26 mouse cellular contexts compared by ENCODE assay signal in the genomic region with DNA sequence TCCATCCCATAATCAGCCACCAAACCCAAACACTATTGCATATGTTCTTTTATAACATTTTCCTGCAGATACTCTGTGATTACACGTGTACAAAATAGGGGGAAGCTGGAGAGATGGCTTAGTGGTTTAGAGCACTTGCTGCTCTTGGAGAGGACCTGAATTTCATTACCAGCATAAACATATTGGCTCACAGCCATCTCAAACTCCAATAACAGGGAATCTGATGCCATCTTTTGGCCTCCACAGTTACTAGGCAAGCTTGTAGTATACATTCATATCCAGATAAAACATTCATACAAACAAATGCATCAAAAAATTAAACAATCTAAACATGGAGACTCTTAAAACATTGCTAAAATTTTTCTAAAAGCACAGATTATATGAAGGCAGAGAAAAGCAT.
DNase-seq lines count a peak whose midpoint lies in the region; ATAC-seq and TF ChIP-seq lines count a peak whose summit lies in the region.
"Had no signal": no experiment of that assay in that cellular context is flagged by ENCODE, and none has a peak within 500 bp of the region (broad histone marks: within the 10 kb centered on the region; RNA-seq: fewer than 3 reads in every experiment).

No protein-coding gene starts in this region.

- H3K9ac ChIP-seq in embryonic facial prominence, embryonic 14.5 days (ENCODE audit: low read depth, low read length): no peak overlapping the region
- no peak overlapping the region for H3K9ac ChIP-seq in forebrain, embryonic 16.5 days (replicated peaks; ENCODE audit: low read depth, low read length)
- H3K9ac ChIP-seq in forebrain, embryonic 11.5 days (ENCODE audit: low read length): no peak overlapping the region
- H3K9ac ChIP-seq in midbrain, postnatal 0 days (replicated peaks; ENCODE audit: low read length, poor library complexity, severe bottlenecking): no peak overlapping the region
- no peak overlapping the region for H3K9ac ChIP-seq in midbrain, embryonic 11.5 days (ENCODE audit: low read length)
- H3K9ac ChIP-seq: embryonic facial prominence, embryonic 12.5 days; heart, embryonic 13.5 days; hindbrain, embryonic 15.5 days; intestine, embryonic 15.5 days had no signal

- H3K27ac ChIP-seq in embryonic facial prominence, embryonic 14.5 days (replicated peaks; ENCODE audit: low read depth, low read length): no peak overlapping the region
- no peak overlapping the region for H3K27ac ChIP-seq in embryonic facial prominence, embryonic 10.5 days (replicated peaks)
- H3K27ac ChIP-seq in forebrain, embryonic 16.5 days (ENCODE audit: low read length): no peak overlapping the region
- no peak overlapping the region for H3K27ac ChIP-seq in forebrain, embryonic 11.5 days (ENCODE audit: low read depth, low read length)
- no peak overlapping the region for H3K27ac ChIP-seq in midbrain, postnatal 0 days (ENCODE audit: low read depth, low read length)
- no peak overlapping the region for H3K27ac ChIP-seq in midbrain, embryonic 11.5 days (ENCODE audit: low read depth, low read length)
- H3K27ac ChIP-seq: embryonic facial prominence, embryonic 12.5 days; heart, adult 2 months; heart, embryonic 10.5 days; heart, embryonic 13.5 days; hindbrain, embryonic 15.5 days; intestine, embryonic 15.5 days had no signal

- peak; percentile 32 for DNase-seq in embryonic facial prominence, embryonic 14.5 days (ENCODE audit: low spot score)
- DNase-seq in embryonic facial prominence, embryonic 10.5 days (ENCODE audit: low spot score): no peak
- DNase-seq in forebrain, embryonic 11.5 days (ENCODE audit: low spot score): no peak
- DNase-seq in midbrain, postnatal 0 days (ENCODE audit: low spot score): peak; percentile 33
- DNase-seq in midbrain, embryonic 11.5 days (ENCODE audit: low spot score, missing footprints): no peak
- DNase-seq: adrenal gland, postnatal 10 days; adrenal gland, postnatal 36 days; B cell, adult 2 months; cerebellum, adult 11-12 months; cerebellum, adult 8-10 months; gastrocnemius, postnatal 25 days; heart, adult 2 months; heart, postnatal 14 days; heart, postnatal 4 days; kidney, adult 11 months; kidney, adult 8-10 months had no signal

- no peaks in the 10 kb centered on the region for H3K36me3 ChIP-seq in embryonic facial prominence, embryonic 14.5 days (ENCODE audit: control insufficient read depth, insufficient read depth, low read length)
- H3K36me3 ChIP-seq in embryonic facial prominence, embryonic 10.5 days (replicated peaks): no peaks in the 10 kb centered on the region
- H3K36me3 ChIP-seq in forebrain, embryonic 16.5 days (ENCODE audit: control insufficient read depth, insufficient read depth): no peaks in the 10 kb centered on the region
- no peaks in the 10 kb centered on the region for H3K36me3 ChIP-seq in forebrain, embryonic 11.5 days (ENCODE audit: control insufficient read depth, insufficient read depth, low read length)
- H3K36me3 ChIP-seq in midbrain, postnatal 0 days (ENCODE audit: insufficient read depth, low read length): no peaks in the 10 kb centered on the region
- no peaks in the 10 kb centered on the region for H3K36me3 ChIP-seq in midbrain, embryonic 11.5 days (ENCODE audit: control insufficient read depth, insufficient read depth, low read length)
- H3K36me3 ChIP-seq: embryonic facial prominence, embryonic 12.5 days; G1E; heart, embryonic 10.5 days; heart, embryonic 13.5 days; hindbrain, embryonic 15.5 days; intestine, embryonic 15.5 days had no signal

- H3K4me2 ChIP-seq in embryonic facial prominence, embryonic 14.5 days (ENCODE audit: low read depth, low read length): no peak overlapping the region
- H3K4me2 ChIP-seq in forebrain, embryonic 16.5 days (ENCODE audit: low read length): no peak overlapping the region
- no peak overlapping the region for H3K4me2 ChIP-seq in forebrain, embryonic 11.5 days (ENCODE audit: low read depth, low read length, severe bottlenecking)
- no peak overlapping the region for H3K4me2 ChIP-seq in midbrain, postnatal 0 days (ENCODE audit: low read depth, low read length, poor library complexity, severe bottlenecking)
- H3K4me2 ChIP-seq in midbrain, embryonic 11.5 days: no peak overlapping the region
- H3K4me2 ChIP-seq: embryonic facial prominence, embryonic 12.5 days; heart, embryonic 13.5 days; hindbrain, embryonic 15.5 days; intestine, embryonic 15.5 days had no signal

- TF ChIP-seq CTCF in midbrain, postnatal 0 days (IDR thresholded peaks at IDR 0.05): 0 out of 2 replicates have a peak, but pooled peaks have one; percentile 3

- WGBS in embryonic facial prominence, embryonic 14.5 days: 24% methylated on average over 1 of the region's 1 CpGs
- 55% methylated on average over 1 of the region's 1 CpGs for WGBS in embryonic facial prominence, embryonic 10.5 days
- WGBS in forebrain, embryonic 16.5 days: 27% methylated on average over 1 of the region's 1 CpGs
- WGBS in forebrain, embryonic 11.5 days: 58% methylated on average over 1 of the region's 1 CpGs
- WGBS in midbrain, postnatal 0 days: 34% methylated on average over 1 of the region's 1 CpGs
- 62% methylated on average over 1 of the region's 1 CpGs for WGBS in midbrain, embryonic 11.5 days

- no peaks in the 10 kb centered on the region for H3K9me3 ChIP-seq in embryonic facial prominence, embryonic 14.5 days (ENCODE audit: control insufficient read depth, low read length)
- H3K9me3 ChIP-seq in embryonic facial prominence, embryonic 10.5 days: no peaks in the 10 kb centered on the region
- H3K9me3 ChIP-seq in forebrain, embryonic 16.5 days (ENCODE audit: control insufficient read depth, low read length): no peaks in the 10 kb centered on the region
- no peaks in the 10 kb centered on the region for H3K9me3 ChIP-seq in forebrain, embryonic 11.5 days (ENCODE audit: control insufficient read depth, low read length)
- no peaks in the 10 kb centered on the region for H3K9me3 ChIP-seq in midbrain, postnatal 0 days (ENCODE audit: low read length)
- no peaks in the 10 kb centered on the region for H3K9me3 ChIP-seq in midbrain, embryonic 11.5 days (ENCODE audit: control insufficient read depth, low read length)
- H3K9me3 ChIP-seq: embryonic facial prominence, embryonic 12.5 days; G1E; heart, embryonic 10.5 days; heart, embryonic 13.5 days; hindbrain, embryonic 15.5 days; intestine, embryonic 15.5 days had no signal

- ATAC-seq in embryonic facial prominence, embryonic 14.5 days (ENCODE audit: low read depth): no peak
- ATAC-seq in forebrain, embryonic 16.5 days: peak; percentile 45
- ATAC-seq in forebrain, embryonic 11.5 days (replicated peaks; ENCODE audit: low FRiP score): no peak
- no peak for ATAC-seq in midbrain, postnatal 0 days (ENCODE audit: low FRiP score)
- no peak for ATAC-seq in midbrain, embryonic 11.5 days (ENCODE audit: low FRiP score)
- ATAC-seq: intestine, embryonic 15.5 days; Patski had no signal

- no peak overlapping the region for H3K4me3 ChIP-seq in embryonic facial prominence, embryonic 14.5 days (ENCODE audit: low read depth, low read length)
- H3K4me3 ChIP-seq in embryonic facial prominence, embryonic 10.5 days: no peak overlapping the region
- H3K4me3 ChIP-seq in forebrain, embryonic 16.5 days (replicated peaks; ENCODE audit: low read length): no peak overlapping the region
- H3K4me3 ChIP-seq in forebrain, embryonic 11.5 days (ENCODE audit: low read depth, low read length): no peak overlapping the region
- no peak overlapping the region for H3K4me3 ChIP-seq in midbrain, postnatal 0 days (ENCODE audit: low read depth, low read length)
- H3K4me3 ChIP-seq in midbrain, embryonic 11.5 days (ENCODE audit: low read depth, low read length): no peak overlapping the region
- H3K4me3 ChIP-seq: embryonic facial prominence, embryonic 12.5 days; erythroblast, embryonic 14.5 days; heart, adult 2 months; heart, embryonic 10.5 days; heart, embryonic 13.5 days; hindbrain, embryonic 15.5 days; intestine, embryonic 15.5 days had no signal

- no peaks in the 10 kb centered on the region for H3K27me3 ChIP-seq in embryonic facial prominence, embryonic 14.5 days (replicated peaks; ENCODE audit: control insufficient read depth, insufficient read depth, low read length)
- no peaks in the 10 kb centered on the region for H3K27me3 ChIP-seq in embryonic facial prominence, embryonic 10.5 days (replicated peaks; ENCODE audit: low read depth, poor library complexity, severe bottlenecking)
- no peaks in the 10 kb centered on the region for H3K27me3 ChIP-seq in forebrain, embryonic 16.5 days (replicated peaks; ENCODE audit: control insufficient read depth, insufficient read depth, low read length)
- H3K27me3 ChIP-seq in forebrain, embryonic 11.5 days (ENCODE audit: control insufficient read depth, insufficient read depth, low read length): no peaks in the 10 kb centered on the region
- no peaks in the 10 kb centered on the region for H3K27me3 ChIP-seq in midbrain, postnatal 0 days (ENCODE audit: insufficient read depth, low read length)
- H3K27me3 ChIP-seq in midbrain, embryonic 11.5 days (ENCODE audit: control insufficient read depth, insufficient read depth, low read length): no peaks in the 10 kb centered on the region
- H3K27me3 ChIP-seq: CH12.LX; embryonic facial prominence, embryonic 12.5 days; heart, embryonic 13.5 days; hindbrain, embryonic 15.5 days; intestine, embryonic 15.5 days; Patski had no signal

- H3K4me1 ChIP-seq in embryonic facial prominence, embryonic 14.5 days (ENCODE audit: control insufficient read depth, insufficient read depth, low read length): no peaks in the 10 kb centered on the region
- no peaks in the 10 kb centered on the region for H3K4me1 ChIP-seq in embryonic facial prominence, embryonic 10.5 days
- no peaks in the 10 kb centered on the region for H3K4me1 ChIP-seq in forebrain, embryonic 16.5 days (replicated peaks; ENCODE audit: control insufficient read depth, insufficient read depth, low read length)
- H3K4me1 ChIP-seq in forebrain, embryonic 11.5 days (replicated peaks; ENCODE audit: control insufficient read depth, insufficient read depth, low read length): no peaks in the 10 kb centered on the region
- no peaks in the 10 kb centered on the region for H3K4me1 ChIP-seq in midbrain, postnatal 0 days (ENCODE audit: insufficient read depth, low read length)
- no peaks in the 10 kb centered on the region for H3K4me1 ChIP-seq in midbrain, embryonic 11.5 days (ENCODE audit: control insufficient read depth, insufficient read depth, low read length)
- H3K4me1 ChIP-seq: embryonic facial prominence, embryonic 12.5 days; heart, embryonic 10.5 days; heart, embryonic 13.5 days; hindbrain, embryonic 15.5 days; intestine, embryonic 15.5 days had no signal

Comparison
In these comparisons a context has a peak if more than half of its experiments do, and no peak if none do; other contexts are left out.
1. DNase-seq: peak in embryonic facial prominence, embryonic 14.5 days (single experiment) and midbrain, postnatal 0 days (single experiment); none in embryonic facial prominence, embryonic 10.5 days (single experiment), forebrain, embryonic 11.5 days (single experiment) and midbrain, embryonic 11.5 days (single experiment).